Mouse (Mus musculus): Measurements from ENCODE around the gene Ephb2.

The Ephb2 gene

GRCm38 (mm10) chr4:136836387-136836931, 671 bp upstream of the Ephb2 start:
- DNase-seq (ENCODE audit: low spot score): no peak

- no peak for DNase-seq (ENCODE audit: low spot score)
Observed at GRCm38 (mm10) chr4:136834815-136835620, 770 bp downstream of the Ephb2 start.

GRCm38 (mm10) chr4:136834439-136834814, 1.4 kb downstream of the Ephb2 start:
- no peak for DNase-seq (ENCODE audit: low spot score)

GRCm38 (mm10) chr4:136833619-136834351, 2.0 kb downstream of the Ephb2 start:
- no peak for DNase-seq (ENCODE audit: low spot score)

GRCm38 (mm10) chr4:136832559-136833232, 3.1 kb downstream of the Ephb2 start:
- DNase-seq (ENCODE audit: low spot score): no peak

- no peak for DNase-seq (ENCODE audit: low spot score)
Observed at GRCm38 (mm10) chr4:136830272-136830823, 5.4 kb downstream of the Ephb2 start.

- DNase-seq (ENCODE audit: low spot score): no peak
Observed at GRCm38 (mm10) chr4:136829837-136830236, 6.0 kb downstream of the Ephb2 start.

GRCm38 (mm10) chr4:136828664-136829569, 6.9 kb downstream of the Ephb2 start:
- DNase-seq (ENCODE audit: low spot score): no peak

- no peak for DNase-seq (ENCODE audit: low spot score)
Observed at GRCm38 (mm10) chr4:136824935-136825552, 10.7 kb downstream of the Ephb2 start.

GRCm38 (mm10) chr4:136820069-136820522, 15.7 kb downstream of the Ephb2 start:
- DNase-seq (ENCODE audit: low spot score): no peak

GRCm38 (mm10) chr4:136816701-136817100, 19.1 kb downstream of the Ephb2 start:
- DNase-seq (ENCODE audit: low spot score): no peak

- DNase-seq (ENCODE audit: low spot score): no peak
Observed at GRCm38 (mm10) chr4:136815364-136815763, 20.4 kb downstream of the Ephb2 start.

GRCm38 (mm10) chr4:136812543-136812942, 23.2 kb downstream of the Ephb2 start:
- no peak for DNase-seq (ENCODE audit: low spot score)

- no peak for DNase-seq (ENCODE audit: low spot score)
Observed at GRCm38 (mm10) chr4:136811596-136811995, 24.2 kb downstream of the Ephb2 start.

GRCm38 (mm10) chr4:136808478-136808877, 27.3 kb downstream of the Ephb2 start:
- no peak for DNase-seq (ENCODE audit: low spot score)

- DNase-seq (ENCODE audit: low spot score): no peak
Observed at GRCm38 (mm10) chr4:136807448-136808009, 28.3 kb downstream of the Ephb2 start.

- no peak for DNase-seq (ENCODE audit: low spot score)
Observed at GRCm38 (mm10) chr4:136806254-136806653, 29.5 kb downstream of the Ephb2 start.

- no peak for DNase-seq (ENCODE audit: low spot score)
Observed at GRCm38 (mm10) chr4:136804343-136804742, 31.4 kb downstream of the Ephb2 start.

- DNase-seq (ENCODE audit: low spot score): no peak
Observed at GRCm38 (mm10) chr4:136802446-136802845, 33.3 kb downstream of the Ephb2 start.

- DNase-seq (ENCODE audit: low spot score): no peak
Observed at GRCm38 (mm10) chr4:136801944-136802343, 33.8 kb downstream of the Ephb2 start.

Data from ovary, postnatal 10 days (tissue).